Mouse (Mus musculus) megakaryocyte-erythroid progenitor cell, adult 5-6 weeks (primary cell): ENCODE measurements around the gene Pacrg. TPM values are rescaled to one million over a fixed set of nuclear protein-coding genes. Genes with fewer than 3 reads are reported as not detected.

ENCODE experiments used
- ATAC-seq: replicated peaks from 2 replicates; pipeline ENCODE4 v1.8.0; 2016; ENCODE audit warnings: mild to moderate bottlenecking, inconsistent platforms; ENCODE audit not compliant: severe bottlenecking, poor library complexity, low FRiP score, low TSS enrichment
- total RNA-seq, 2 experiments: library from RNA; stranded (forward) in 1 of 2; stranded (reverse) in 1 of 2; fragments of 200-1000, 215-1000 nt in 1 of 2; fragments of >200 nt in 1 of 2; fragmentation: Nextera tagmentation in 1 of 2; gene quantifications; 2 replicates each; pipeline ENCODE4 v1.2.3; 2014 to 2017

Gene Pacrg
- total RNA-seq, 2 experiments from 2014 or later, result 1.7 TPM; not detected in 1

GRCm38 (mm10) chr17:10365501-10366482, 474.3 kb downstream of the Pacrg start:
- ATAC-seq, result no peak

GRCm38 (mm10) chr17:10363151-10363550, 477.0 kb downstream of the Pacrg start:
- ATAC-seq, result no peak

GRCm38 (mm10) chr17:10361882-10362291, 478.2 kb downstream of the Pacrg start:
- no peak for ATAC-seq

DNA sequence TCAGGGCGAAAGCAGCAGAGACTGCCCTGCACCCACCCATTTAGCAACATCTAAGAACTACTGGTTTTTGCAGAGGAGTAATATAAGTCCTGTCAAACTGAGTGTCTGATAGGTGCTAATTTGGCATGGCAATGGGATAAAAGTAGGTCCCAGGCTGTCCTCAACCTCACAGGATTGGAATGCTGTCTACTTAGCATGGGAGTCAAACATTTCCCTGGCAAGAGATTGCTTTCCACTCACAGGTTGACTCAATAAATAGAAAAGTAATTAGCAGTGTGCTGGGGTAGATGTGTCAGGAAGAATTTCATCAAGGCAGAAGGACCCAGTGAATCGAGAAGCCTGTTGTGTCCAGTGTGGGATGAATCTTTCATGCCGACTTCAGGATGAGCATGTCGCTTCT, 479.4 kb downstream of the Pacrg start:
- no peak for ATAC-seq

DNA sequence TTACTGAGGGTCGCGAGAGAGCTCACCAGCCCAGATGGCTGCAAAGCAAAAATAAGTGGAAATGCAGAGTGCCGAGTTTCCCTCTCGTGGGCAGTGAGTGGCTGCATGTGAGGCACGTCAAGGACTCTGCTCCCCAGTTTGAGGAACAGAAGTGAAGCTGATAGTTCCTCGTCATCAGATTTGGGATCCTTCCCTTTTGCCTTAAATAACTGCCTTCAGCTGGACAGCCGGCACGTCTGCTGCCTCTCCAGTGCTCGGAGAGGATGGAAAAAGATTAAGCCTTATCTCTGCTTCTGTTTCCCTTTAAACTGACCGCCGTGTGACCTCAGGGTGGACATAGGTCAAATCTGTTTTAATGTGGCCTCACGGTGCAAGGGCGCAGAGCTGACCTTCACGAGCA, 480.6 kb downstream of the Pacrg start:
- no peak for ATAC-seq

DNA sequence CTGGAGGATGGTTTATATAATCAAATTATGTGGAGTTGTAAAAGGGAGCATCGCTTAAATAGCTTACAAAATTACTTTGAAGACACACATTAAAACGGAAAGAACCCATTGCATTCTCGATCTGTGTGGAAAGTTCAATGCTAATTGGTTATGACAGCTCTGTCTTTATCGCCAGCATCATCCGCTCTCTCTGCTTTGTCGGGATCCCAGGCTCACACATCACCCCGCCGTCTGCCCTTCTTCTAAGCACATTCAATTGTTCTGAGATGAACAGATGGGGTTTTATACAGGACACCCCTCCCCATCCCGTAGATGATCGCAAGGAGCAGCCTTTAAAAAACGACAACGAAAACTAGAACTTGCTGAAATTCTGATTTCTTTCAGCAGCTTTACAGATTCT, 482.8 kb downstream of the Pacrg start:
- no peak for ATAC-seq

DNA sequence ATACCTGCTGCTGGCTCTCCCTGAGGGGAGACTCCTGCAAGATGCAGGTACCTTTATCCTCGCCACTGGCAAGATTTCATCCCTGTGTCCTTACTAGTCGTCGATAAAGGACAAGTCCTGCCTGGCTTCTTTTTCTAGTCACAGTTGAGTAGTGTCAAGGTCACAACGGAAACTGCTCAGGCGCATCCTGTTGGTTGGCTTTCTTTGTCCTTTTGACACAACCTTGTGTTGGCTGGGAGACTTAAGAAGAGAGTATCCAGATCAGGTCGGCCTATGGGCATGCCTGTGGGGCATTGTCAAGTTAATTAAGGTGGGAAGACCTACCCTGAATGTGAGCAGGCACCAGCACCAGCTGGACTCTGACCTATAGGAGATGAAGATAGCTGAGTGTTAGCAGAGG, 483.8 kb downstream of the Pacrg start:
- ATAC-seq, result no peak

GRCm38 (mm10) chr17:10355746-10356145, 484.4 kb downstream of the Pacrg start:
- no peak for ATAC-seq

Other genes with a start within 250 kb of the Pacrg start
- 3.1 and 9.2 TPM in 2 replicates for gene Prkn, start 73 bp upstream of the Pacrg start, total RNA-seq (2014; fragmentation: Nextera tagmentation)
- gene Prkn, start 73 bp upstream of the Pacrg start, total RNA-seq (2017), result 2.7 and 5.9 TPM in 2 replicates